Mouse (Mus musculus) heart, adult 2 months (tissue): Measurements from ENCODE around the gene Kif17.
A peak's percentile ranks its signal among the peaks of the same experiment; 100 is the strongest.

Experiments
- EP300 ChIP-seq: fragments of 200-500 bp; IDR thresholded peaks from 2 replicates; pipeline ENCODE4 v1.6.1; 2011; ENCODE audit warnings: low read depth, low read length, control low read depth; ENCODE audit not compliant: insufficient read depth
- POLR2A ChIP-seq: fragments of 200-500 bp; IDR thresholded peaks from 2 replicates; pipeline ENCODE4 v1.6.1; 2011; ENCODE audit warnings: mild to moderate bottlenecking, low read depth, low read length, control low read depth; ENCODE audit not compliant: insufficient read depth

DNA sequence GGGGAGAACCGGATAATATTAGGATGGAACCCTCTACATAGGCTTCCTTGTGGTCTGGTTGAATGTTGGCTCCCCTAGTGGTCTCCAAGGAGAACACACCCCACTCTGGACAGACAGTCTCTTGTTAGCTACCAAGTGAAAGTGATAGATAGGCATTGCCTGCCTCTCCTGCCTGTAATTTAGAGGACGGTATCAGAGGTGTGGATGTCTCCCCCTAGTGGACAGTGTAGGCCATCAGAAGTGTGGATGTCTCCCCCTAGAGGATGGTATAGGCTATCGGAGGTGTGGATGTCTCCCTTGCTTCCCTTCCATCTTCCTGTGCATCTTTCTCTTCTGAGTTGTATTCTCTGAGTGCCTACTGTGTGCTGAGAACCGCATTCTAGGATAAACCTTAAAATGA, 32.6 kb downstream of the Kif17 start:
- TF ChIP-seq POLR2A (no peak), EP300 (0 out of 2 replicates have a peak, but pooled peaks have one; percentile 65)
